Mouse (Mus musculus): ENCODE measurements around the gene Itga9. TPM values are rescaled to one million over a fixed set of nuclear protein-coding genes. Genes with fewer than 3 reads are reported as not detected.

Gene Itga9
- polyA plus RNA-seq, 1 experiment from 2014 or later = 2.0 TPM

DNA sequence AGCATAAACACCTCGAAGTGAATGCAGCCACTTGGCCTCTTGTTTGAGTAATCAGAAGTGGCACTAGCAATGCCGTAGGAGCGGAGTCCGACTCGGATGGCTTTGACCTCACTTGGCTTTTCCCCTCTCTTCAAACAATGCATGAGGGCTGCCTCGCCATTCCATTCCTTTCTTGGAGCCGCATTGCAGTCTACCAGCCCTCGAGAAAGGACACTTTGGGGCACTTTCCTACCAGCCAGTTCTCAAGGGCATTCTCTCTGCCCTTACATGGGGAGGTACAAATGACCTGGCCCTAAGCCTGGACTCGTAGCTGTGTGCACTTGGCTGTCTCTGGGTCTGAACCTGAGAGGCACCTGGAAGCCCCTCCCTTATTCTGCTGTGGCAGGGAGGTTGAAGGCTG, 134.8 kb downstream of the Itga9 start:
- no peak overlapping the region for H3K4me3 ChIP-seq
- H3K9ac ChIP-seq = no peak overlapping the region
- no peak for ATAC-seq (replicated peaks)
- no peaks in the 10 kb centered on the region for H3K9me3 ChIP-seq
- H3K4me2 ChIP-seq = no peak overlapping the region
- 71% methylated on average over 9 of the region's 9 CpGs for WGBS
- no peaks in the 10 kb centered on the region for H3K27me3 ChIP-seq (replicated peaks)
- H3K36me3 ChIP-seq (replicated peaks) = no peaks in the 10 kb centered on the region
- H3K27ac ChIP-seq = no peak overlapping the region
- no peaks in the 10 kb centered on the region for H3K4me1 ChIP-seq

DNA sequence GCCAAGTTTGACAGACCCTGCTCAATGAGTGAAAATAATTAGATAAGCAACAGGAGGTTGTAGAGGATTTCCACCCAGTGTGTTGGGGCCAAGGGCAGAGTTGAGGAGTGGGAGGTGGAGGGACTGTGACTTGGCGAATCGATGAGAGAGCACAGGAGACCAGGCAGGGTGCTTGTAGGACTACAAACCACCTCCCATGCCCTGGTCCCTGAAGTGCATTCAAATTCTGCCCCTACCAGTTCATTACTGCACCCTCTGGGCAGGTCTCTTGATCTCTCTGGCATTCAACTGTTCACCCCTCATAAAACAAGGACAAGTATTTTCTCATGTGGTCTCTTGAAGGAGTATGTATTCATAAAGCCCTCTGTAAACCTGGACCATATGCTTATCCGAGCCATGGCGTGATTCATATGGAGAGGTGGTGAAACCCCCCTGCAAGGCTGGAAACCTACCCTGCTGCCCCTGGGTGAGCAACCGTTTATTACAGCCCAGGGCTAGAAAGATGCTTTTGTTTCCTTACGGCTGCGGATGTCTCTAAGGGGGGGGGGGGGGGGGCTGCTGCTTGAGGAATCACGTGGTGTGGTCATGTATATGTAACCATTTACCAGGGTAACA, 143.0 kb downstream of the Itga9 start:
- H3K4me3 ChIP-seq = no peak overlapping the region
- WGBS = 42% methylated on average over 8 of the region's 8 CpGs
- no peaks in the 10 kb centered on the region for H3K27me3 ChIP-seq (replicated peaks)
- H3K4me2 ChIP-seq = no peak overlapping the region
- H3K9ac ChIP-seq = no peak overlapping the region
- no peak overlapping the region for H3K27ac ChIP-seq
- no peaks in the 10 kb centered on the region for H3K9me3 ChIP-seq
- ATAC-seq (replicated peaks) = no peak
- H3K36me3 ChIP-seq (replicated peaks) = no peaks in the 10 kb centered on the region
- H3K4me1 ChIP-seq = no peaks in the 10 kb centered on the region

DNA sequence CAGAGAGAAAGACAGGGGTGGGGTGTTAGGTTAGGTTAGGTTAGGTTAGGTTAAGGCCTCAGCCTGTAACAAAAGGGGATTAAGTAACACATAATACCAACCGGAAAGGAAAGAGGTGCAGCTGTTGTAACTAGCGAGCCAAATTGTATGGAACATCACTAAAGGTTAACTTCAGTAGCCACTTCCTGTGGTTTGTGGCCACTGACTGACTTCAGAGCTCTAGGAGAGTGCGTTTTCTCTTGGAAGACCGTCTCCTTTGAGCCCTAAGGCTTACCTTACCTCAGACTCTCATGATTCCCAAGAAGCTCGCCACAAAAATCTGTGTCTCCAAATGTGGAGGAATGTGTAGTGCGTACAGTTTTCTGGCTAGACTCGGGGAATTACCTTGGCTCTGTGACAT, 144.3 kb downstream of the Itga9 start:
- no peaks in the 10 kb centered on the region for H3K4me1 ChIP-seq
- H3K4me3 ChIP-seq = no peak overlapping the region
- 80% methylated on average over 7 of the region's 7 CpGs for WGBS
- no peak for ATAC-seq (replicated peaks)
- H3K9ac ChIP-seq = no peak overlapping the region
- no peak overlapping the region for H3K4me2 ChIP-seq
- no peak overlapping the region for H3K27ac ChIP-seq
- no peaks in the 10 kb centered on the region for H3K27me3 ChIP-seq (replicated peaks)
- no peaks in the 10 kb centered on the region for H3K9me3 ChIP-seq
- H3K36me3 ChIP-seq (replicated peaks) = no peaks in the 10 kb centered on the region

DNA sequence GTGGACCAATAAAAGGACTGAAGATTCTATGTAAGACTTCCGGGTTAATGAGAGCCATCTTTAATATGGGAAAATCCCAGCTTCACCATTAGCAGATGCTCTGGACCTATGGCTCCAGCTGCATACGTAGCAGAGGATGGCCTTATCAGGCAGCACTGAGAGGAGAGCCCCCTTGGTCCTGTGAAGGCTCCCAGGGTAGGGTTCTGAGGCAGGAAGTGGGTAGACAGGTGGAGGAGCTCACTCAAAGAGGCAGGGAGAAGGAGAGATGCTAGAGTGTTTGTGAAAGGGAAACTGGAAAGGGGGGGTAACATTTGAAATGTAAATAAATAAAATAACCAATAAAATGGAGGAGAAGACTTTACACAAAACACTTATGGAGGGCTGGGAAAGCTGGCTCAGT, 145.9 kb downstream of the Itga9 start:
- ATAC-seq (replicated peaks) = no peak
- 94% methylated on average over 2 of the region's 2 CpGs for WGBS
- Histone ChIP-seq H3K9me3 (no peaks in the 10 kb centered on the region), H3K27ac (no peak overlapping the region), H3K4me2 (no peak overlapping the region), H3K4me3 (no peak overlapping the region), H3K4me1 (no peaks in the 10 kb centered on the region), H3K27me3 (replicated peaks) (no peaks in the 10 kb centered on the region), H3K9ac (no peak overlapping the region), H3K36me3 (replicated peaks) (no peaks in the 10 kb centered on the region)

DNA sequence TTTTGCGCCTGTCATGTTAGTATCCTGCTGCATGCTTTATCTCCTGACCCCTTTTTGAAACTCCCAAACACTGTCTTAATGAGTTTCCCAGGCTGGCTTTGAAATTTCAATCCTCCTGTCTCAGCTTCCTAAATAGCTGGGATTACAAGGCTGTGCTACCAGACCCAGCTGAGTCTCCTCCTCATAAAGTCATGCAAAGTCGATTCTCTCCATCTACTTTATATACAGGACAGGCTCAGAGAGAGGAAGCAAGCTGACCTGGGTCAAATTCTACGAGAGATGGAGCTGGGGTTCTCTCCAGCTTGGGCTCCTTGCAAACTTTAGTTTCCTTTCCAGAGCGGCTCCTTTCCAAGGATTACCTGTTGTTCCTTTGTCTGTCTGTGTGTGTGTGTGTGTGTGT, 153.0 kb downstream of the Itga9 start:
- Histone ChIP-seq H3K9ac (no peak overlapping the region), H3K36me3 (replicated peaks) (no peaks in the 10 kb centered on the region), H3K4me2 (no peak overlapping the region), H3K4me3 (no peak overlapping the region), H3K4me1 (no peaks in the 10 kb centered on the region), H3K27me3 (replicated peaks) (no peaks in the 10 kb centered on the region), H3K27ac (no peak overlapping the region), H3K9me3 (no peaks in the 10 kb centered on the region)
- ATAC-seq (replicated peaks) = no peak
- WGBS = 57% methylated on average over 4 of the region's 4 CpGs

DNA sequence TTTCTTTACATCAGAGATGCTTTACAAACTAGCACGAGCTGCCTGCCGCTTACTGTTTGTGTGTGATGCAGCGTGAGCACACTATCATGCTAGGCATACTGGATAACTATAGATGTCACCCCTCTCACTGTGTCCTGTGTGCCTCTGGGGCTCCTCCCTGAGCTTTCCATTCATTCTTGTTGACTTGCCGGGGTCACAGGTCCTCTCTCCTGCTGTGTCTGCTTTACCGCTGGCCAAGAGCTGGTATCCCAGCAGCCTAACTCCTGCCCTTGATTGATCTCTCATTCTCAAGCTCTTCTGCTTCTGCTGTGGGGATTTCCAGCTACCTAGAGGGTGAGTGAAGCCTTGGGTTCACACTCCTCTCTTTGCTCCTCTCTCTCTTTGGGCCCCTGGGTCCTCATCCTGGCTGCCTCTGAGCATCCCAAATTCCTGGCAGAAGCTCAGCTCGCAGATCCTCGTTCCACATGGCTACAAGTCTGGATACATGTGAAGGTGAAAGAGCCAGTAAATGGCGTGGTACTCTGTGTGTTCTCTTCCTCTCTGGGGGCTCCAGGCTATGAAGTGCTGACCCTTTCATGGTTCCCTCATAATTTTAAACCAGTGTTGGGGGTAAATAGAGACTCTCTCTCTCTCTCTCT, 155.6 kb downstream of the Itga9 start:
- Histone ChIP-seq H3K4me1 (no peaks in the 10 kb centered on the region), H3K4me2 (no peak overlapping the region), H3K36me3 (replicated peaks) (no peaks in the 10 kb centered on the region), H3K9ac (no peak overlapping the region), H3K27me3 (replicated peaks) (no peaks in the 10 kb centered on the region), H3K9me3 (no peaks in the 10 kb centered on the region), H3K27ac (no peak overlapping the region), H3K4me3 (no peak overlapping the region)
- no peak for ATAC-seq (replicated peaks)
- 33% methylated on average over 8 of the region's 8 CpGs for WGBS

DNA sequence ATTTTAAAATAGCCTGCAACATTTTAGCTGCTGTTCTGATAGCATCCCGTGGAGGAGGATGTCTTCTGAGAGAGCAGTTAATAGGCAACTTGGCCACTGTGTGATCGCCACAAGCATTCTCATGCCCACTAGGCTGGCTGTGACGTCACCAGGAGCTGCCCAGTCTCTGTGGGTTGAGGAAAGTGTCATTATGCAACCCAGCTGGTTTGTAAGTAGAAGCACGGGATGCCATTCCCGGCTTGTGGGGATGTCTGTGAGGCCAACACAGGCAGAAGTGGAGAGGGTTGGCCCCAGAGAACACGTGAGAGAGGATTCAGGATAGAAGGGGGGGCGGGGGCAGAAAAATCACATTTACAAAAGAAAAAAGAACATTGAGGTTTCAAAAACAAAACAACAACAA, 156.3 kb downstream of the Itga9 start:
- Histone ChIP-seq H3K27ac (no peak overlapping the region), H3K4me2 (no peak overlapping the region), H3K4me1 (no peaks in the 10 kb centered on the region), H3K36me3 (replicated peaks) (no peaks in the 10 kb centered on the region), H3K4me3 (no peak overlapping the region), H3K9ac (no peak overlapping the region), H3K9me3 (no peaks in the 10 kb centered on the region), H3K27me3 (replicated peaks) (no peaks in the 10 kb centered on the region)
- 39% methylated on average over 7 of the region's 7 CpGs for WGBS
- no peak for ATAC-seq (replicated peaks)

DNA sequence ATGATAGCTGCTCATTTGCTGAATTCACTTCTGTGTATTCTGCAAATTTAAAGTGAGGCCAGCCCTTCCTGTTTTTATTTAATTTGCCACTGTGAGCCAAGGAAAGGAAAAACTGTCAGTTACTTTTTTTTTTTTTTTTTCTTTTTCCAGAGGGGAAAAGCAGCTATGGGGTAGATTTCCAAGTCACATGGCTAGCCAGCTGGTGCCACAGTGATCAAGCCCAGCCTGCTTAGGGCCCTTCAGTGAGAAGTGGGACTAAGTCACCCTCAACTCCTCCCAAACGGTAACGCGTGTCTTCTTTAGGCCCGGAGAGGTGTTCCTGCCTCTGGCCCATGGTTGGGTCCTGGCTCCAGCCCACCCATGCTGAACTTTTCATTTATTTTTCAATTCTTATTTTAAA, 156.7 kb downstream of the Itga9 start:
- no peak overlapping the region for H3K9ac ChIP-seq
- H3K27ac ChIP-seq = no peak overlapping the region
- 76% methylated on average over 4 of the region's 4 CpGs for WGBS
- no peaks in the 10 kb centered on the region for H3K36me3 ChIP-seq (replicated peaks)
- no peaks in the 10 kb centered on the region for H3K9me3 ChIP-seq
- no peaks in the 10 kb centered on the region for H3K27me3 ChIP-seq (replicated peaks)
- ATAC-seq (replicated peaks) = no peak
- H3K4me2 ChIP-seq = no peak overlapping the region
- H3K4me1 ChIP-seq = no peaks in the 10 kb centered on the region
- no peak overlapping the region for H3K4me3 ChIP-seq

DNA sequence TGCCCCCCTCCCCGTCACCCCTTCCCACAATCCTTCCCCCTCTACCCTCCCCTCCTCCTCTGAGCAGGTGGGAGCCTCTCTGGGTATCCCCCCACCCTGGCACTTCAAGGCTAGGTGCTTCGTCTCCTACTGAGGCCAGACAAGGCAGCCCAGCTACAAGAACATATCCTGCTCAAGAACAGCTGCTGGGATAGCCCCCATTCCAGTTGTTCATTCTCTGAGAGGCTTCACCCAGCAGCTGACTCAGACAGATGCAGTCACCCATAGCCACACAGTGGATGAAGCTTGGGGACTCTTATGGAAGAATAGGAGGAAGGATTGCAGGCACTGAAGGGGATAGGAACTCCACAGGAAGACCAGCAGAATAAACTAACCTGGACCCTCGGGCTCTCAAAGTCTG, 157.2 kb downstream of the Itga9 start:
- Histone ChIP-seq H3K36me3 (replicated peaks) (no peaks in the 10 kb centered on the region), H3K4me2 (no peak overlapping the region), H3K27me3 (replicated peaks) (no peaks in the 10 kb centered on the region), H3K9me3 (no peaks in the 10 kb centered on the region), H3K4me1 (no peaks in the 10 kb centered on the region), H3K4me3 (no peak overlapping the region), H3K27ac (no peak overlapping the region), H3K9ac (no peak overlapping the region)
- no peak for ATAC-seq (replicated peaks)
- 71% methylated on average over 3 of the region's 3 CpGs for WGBS

DNA sequence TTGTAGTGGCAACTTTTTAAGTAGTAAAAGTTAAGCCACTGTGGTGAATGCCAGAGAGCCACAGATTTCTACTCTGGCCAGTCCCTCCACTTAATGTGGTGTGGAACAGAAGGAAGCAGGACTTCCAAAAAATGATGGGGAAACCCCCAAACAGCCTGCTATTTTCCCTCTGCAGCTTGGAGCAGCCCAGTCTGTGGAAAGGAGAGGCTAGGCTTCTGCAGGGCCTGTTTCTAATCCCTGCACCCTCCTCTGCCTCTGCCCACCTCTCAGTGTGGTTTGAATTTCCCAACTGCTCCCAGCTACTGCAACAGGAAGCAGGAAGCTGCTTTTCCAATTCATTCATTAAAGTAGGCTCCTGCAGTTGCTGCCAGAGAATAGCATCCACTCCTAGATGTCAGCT, 158.6 kb downstream of the Itga9 start:
- Histone ChIP-seq H3K27ac (no peak overlapping the region), H3K9ac (no peak overlapping the region), H3K9me3 (no peaks in the 10 kb centered on the region), H3K36me3 (replicated peaks) (no peaks in the 10 kb centered on the region), H3K4me2 (no peak overlapping the region), H3K4me3 (no peak overlapping the region), H3K4me1 (no peaks in the 10 kb centered on the region), H3K27me3 (replicated peaks) (no peaks in the 10 kb centered on the region)
- no peak for ATAC-seq (replicated peaks)

DNA sequence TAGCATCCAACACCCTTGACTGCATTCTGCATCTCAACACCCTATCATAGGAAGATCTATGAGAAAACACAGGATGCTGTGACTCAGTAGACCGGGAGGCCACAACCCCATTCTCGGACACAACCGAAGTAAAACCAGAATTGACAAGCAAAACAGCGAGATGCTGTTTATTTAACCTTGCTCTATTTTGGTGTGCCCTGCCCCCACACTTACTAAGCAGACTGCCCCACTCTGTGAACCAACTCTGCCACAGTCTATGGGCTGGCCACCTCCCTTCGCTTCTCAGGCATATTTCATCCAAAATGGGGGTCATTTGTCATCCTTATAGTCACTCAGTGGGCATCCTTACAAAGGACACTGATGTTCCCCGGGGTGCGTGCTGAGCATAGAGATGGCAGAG, 160.5 kb downstream of the Itga9 start:
- Histone ChIP-seq H3K27ac (no peak overlapping the region), H3K36me3 (replicated peaks) (no peaks in the 10 kb centered on the region), H3K4me3 (no peak overlapping the region), H3K4me1 (no peaks in the 10 kb centered on the region), H3K27me3 (replicated peaks) (no peaks in the 10 kb centered on the region), H3K9ac (no peak overlapping the region), H3K9me3 (no peaks in the 10 kb centered on the region), H3K4me2 (no peak overlapping the region)
- 86% methylated on average over 7 of the region's 7 CpGs for WGBS
- ATAC-seq (replicated peaks) = no peak

DNA sequence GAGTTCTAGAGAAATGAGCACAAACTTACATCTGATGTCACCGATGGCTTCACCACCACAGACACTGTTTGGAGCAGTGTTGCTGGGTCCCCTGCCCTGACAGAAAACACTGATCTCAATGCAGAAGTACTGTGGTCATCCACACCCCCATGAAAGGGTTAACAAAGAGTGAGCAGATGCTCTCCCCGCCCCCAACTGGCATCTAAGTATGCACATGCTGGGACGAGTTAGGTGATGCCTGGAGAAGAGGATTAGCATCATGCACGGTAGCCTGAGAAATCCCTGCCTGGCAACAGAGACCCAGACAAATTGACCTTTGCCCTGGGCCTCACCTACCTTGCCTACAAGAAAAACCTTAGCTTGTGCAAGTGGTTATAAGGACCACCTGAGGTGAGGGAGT, 162.1 kb downstream of the Itga9 start:
- Histone ChIP-seq H3K4me1 (no peaks in the 10 kb centered on the region), H3K27me3 (replicated peaks) (no peaks in the 10 kb centered on the region), H3K36me3 (replicated peaks) (no peaks in the 10 kb centered on the region), H3K4me2 (no peak overlapping the region), H3K4me3 (no peak overlapping the region), H3K9ac (no peak overlapping the region), H3K9me3 (no peaks in the 10 kb centered on the region), H3K27ac (no peak overlapping the region)
- ATAC-seq (replicated peaks) = no peak
- WGBS = 34% methylated on average over 4 of the region's 4 CpGs

DNA sequence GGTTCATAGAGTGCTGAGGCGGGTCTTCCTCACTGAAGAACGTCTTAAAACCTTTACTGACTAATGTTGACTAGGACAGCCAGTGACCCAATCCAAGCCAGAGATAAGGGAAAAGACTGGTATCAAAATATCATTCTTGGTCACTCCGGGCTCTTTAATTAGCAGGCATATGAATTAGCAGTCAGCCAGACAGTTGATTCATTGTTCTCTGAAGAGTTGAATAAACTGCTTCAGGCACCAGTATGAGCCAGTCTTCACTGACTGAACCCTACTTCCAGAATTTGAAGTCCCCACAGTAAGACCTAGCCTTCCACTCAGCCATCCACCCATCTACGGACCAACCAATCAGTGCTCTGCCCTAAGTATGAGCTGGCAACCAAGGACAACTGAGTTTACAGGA, 163.9 kb downstream of the Itga9 start:
- no peak overlapping the region for H3K4me3 ChIP-seq
- no peak overlapping the region for H3K4me2 ChIP-seq
- H3K9me3 ChIP-seq = no peaks in the 10 kb centered on the region
- H3K9ac ChIP-seq = no peak overlapping the region
- ATAC-seq (replicated peaks) = no peak
- no peak overlapping the region for H3K27ac ChIP-seq
- 85% methylated on average over 4 of the region's 4 CpGs for WGBS
- H3K4me1 ChIP-seq = no peaks in the 10 kb centered on the region
- no peaks in the 10 kb centered on the region for H3K36me3 ChIP-seq (replicated peaks)
- H3K27me3 ChIP-seq (replicated peaks) = no peaks in the 10 kb centered on the region

Measured in midbrain, embryonic 15.5 days (tissue).